Mouse (Mus musculus): ENCODE results near the gene Rcsd1. TPM values are rescaled to one million over a fixed set of nuclear protein-coding genes. Genes with fewer than 3 reads are reported as not detected.
A peak's percentile ranks its signal among the peaks of the same experiment; 100 is the strongest.

The Rcsd1 gene
- total RNA-seq, 2 experiments from 2014 or later: 89.6 to 103 TPM

DNA sequence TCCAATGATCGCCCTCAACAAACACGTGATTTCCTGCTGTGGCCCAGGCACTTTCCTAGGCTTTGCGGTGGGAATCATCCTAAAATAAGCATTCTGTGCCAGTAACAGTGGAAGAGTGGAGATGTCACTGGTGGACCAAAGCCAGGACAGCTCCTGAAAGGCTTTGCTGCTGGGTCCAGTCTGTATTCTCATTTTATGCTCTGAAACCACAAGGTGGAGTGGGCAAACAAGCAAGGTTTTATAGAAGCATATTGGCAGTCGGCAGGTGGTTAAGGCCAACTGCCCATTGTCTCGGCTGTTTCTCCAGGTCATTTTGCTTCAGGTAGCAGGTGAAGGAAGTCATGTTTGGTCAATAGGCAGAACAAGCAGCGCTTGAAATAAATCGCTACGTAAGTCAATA, 78.4 kb downstream of the Rcsd1 start:
- DNase-seq (ENCODE audit: low spot score): no peak

- no peak for DNase-seq (ENCODE audit: low spot score)
Observed at GRCm38 (mm10) chr1:165629975-165630374, 79.6 kb downstream of the Rcsd1 start.

DNA sequence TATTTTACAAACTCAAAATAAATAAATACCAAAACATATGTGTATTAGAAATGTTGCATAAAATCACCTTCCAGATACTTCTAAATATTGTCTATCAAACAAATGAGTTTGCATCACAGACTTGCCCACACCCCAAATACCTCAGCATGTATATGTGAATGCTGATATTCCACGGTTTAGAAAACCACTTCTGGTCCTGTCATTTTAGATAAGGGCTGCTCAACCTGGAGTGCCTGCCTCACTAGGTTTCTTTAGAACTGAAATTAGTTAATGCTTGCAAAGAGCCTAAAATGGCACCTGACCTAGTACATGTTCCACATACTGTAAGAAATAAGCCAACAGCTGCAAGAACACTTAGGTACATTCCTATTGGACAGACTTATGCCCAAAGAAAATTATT, 81.0 kb downstream of the Rcsd1 start:
- DNase-seq (ENCODE audit: low spot score): no peak

DNA sequence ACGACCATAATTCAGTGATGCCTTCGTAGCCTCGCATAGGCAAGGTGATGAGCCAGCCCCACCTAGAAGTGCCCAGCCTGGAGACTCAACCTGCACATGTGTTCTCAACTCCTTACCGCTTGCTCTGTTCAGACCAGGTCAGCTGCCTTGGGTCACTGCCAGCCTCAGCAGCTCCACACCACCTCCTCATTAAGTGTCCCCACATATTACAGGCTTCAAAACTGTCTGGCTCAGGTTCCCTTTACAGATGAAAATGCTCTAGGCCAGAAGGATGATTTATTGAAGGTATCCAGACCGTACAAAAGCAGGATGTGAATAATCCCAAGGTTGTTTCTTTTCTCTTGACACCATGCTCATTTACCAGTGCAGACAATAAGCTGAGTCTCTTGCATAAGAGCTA, 83.7 kb downstream of the Rcsd1 start:
- no peak for DNase-seq (ENCODE audit: low spot score)

- no peak for DNase-seq (ENCODE audit: low spot score)
Observed at GRCm38 (mm10) chr1:165625058-165625457, 84.5 kb downstream of the Rcsd1 start.

- DNase-seq (ENCODE audit: low spot score): peak; percentile 84
Observed at GRCm38 (mm10) chr1:165618201-165618624, 91.3 kb downstream of the Rcsd1 start.

GRCm38 (mm10) chr1:165617166-165617891, 92.2 kb downstream of the Rcsd1 start:
- DNase-seq (ENCODE audit: low spot score): no peak

DNA sequence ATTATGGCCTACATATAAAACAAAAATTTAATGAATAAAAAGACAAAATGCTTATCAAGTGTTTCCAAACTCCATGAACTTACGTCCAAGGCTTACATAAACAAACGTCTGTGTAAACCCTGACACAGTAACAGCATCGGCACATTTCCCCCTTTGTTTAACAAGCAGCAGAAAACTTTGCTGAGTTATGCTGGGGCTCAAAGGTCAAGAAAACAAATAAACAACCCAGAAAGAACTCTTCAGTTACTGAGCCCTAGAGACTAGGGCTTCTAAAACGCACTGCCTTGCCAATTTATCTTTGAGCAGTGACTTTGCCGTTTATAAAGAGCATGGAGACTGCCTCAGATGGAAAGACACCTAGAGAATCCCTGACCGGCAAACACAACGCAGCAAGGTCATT, 92.9 kb downstream of the Rcsd1 start:
- DNase-seq (ENCODE audit: low spot score): no peak

- DNase-seq (ENCODE audit: low spot score): no peak
Observed at GRCm38 (mm10) chr1:165614793-165615192, 94.8 kb downstream of the Rcsd1 start.

DNA sequence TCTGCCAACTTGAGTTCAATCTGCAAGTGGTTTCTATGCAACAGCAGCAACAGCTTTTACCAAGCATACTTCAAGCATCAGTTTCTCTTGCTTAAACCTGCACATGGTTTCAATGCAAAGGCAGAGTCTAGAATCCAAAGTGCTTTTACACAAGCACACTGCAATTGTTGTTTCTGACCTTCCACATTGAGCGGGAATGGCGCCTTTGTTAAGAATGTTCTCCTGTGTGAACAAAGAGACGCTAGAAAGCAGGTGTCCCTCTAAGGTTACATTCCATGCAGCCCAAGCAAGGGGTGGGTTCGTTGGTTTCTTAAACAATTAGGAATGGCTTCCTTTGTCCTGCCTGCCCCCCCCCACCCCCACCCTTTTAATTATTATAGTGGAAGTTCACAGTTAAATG, 95.6 kb downstream of the Rcsd1 start:
- DNase-seq (ENCODE audit: low spot score): no peak

GRCm38 (mm10) chr1:165612714-165613113, 96.8 kb downstream of the Rcsd1 start:
- no peak for DNase-seq (ENCODE audit: low spot score)

- no peak for DNase-seq (ENCODE audit: low spot score)
Observed at GRCm38 (mm10) chr1:165610321-165610999, 99.1 kb downstream of the Rcsd1 start.

DNA sequence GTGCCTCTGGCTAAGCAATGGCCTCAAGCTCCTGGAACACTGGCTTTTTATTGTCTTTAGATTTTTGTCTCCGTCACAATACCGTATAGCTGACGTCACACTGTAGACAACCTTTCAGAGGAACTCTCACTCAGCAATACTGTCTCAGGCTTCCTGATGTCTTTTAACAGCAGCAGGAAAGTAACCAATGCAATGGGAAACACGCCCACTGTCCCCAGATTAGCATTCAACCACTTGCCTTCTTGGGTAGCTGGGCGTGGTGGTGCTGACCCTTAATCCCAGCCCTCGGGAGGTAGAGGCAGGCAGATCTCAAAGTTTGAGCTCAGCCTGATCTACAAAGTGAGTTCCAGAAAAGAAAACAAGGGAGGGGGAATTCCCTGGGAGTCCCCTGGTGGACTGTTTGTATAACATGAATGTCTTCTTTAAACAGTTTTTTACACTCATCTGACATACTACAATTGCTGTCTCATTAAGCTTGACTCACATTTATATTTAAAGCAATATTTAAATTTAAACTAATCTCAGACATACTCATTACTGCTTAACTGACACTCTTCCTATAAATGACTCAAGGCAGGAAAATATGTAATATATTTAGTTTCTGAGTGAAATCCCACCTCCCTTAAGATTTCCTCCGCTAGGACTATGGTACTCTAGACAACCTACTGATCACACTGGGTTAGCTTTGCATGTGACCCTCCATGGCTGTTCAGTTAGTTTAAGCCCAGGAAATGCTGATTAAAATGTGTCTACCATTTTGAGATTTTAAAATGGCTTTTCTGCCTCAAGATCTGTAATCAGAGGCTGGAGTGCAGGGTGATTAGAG, 99.8 kb downstream of the Rcsd1 start:
- no peak for DNase-seq (ENCODE audit: low spot score)

- no peak for DNase-seq (ENCODE audit: low spot score)
Observed at GRCm38 (mm10) chr1:165608904-165609303, 100.7 kb downstream of the Rcsd1 start.

GRCm38 (mm10) chr1:165605774-165606173, 103.8 kb downstream of the Rcsd1 start:
- DNase-seq (ENCODE audit: low spot score): peak; percentile 47

GRCm38 (mm10) chr1:165605108-165605507, 104.4 kb downstream of the Rcsd1 start:
- DNase-seq (ENCODE audit: low spot score): no peak

DNA sequence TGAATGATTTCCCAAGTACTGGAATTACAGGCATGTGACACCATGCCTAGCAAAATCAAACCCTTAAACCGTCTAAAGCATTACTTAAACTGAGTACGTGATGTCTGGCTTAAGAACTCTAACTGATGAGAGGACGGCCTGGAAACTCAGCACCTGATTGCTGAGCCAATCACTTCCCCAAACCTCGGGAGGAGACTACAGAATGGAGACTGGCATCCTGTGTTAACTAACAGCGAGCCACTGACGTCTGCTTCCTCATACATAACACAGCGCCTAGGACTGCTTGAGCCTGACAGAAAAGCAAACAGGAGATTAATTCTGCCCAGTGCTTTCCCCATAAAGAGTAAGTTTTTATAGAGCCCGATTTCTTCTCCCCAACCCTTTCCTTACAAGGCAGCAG, 105.4 kb downstream of the Rcsd1 start:
- no peak for DNase-seq (ENCODE audit: low spot score)

DNA sequence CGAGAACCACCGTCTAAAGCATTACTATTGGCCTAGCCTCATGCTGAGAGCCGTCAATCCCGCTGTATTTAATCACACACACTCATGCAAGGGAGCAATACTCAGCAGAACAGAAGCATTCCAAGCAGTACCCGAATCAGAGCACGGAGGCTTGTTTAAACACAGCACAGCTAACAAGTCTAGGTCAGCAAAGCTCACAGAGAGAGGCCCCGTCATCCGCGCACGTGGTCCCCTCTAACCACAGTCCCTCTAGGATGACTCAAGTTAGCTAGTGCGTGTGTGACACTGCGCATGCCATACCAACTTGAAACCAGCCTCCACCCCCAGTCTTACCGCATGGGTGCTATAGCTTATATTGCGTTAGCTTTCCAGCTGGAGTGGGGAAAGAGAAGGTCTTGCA, 106.3 kb downstream of the Rcsd1 start:
- DNase-seq (ENCODE audit: low spot score): no peak

DNA sequence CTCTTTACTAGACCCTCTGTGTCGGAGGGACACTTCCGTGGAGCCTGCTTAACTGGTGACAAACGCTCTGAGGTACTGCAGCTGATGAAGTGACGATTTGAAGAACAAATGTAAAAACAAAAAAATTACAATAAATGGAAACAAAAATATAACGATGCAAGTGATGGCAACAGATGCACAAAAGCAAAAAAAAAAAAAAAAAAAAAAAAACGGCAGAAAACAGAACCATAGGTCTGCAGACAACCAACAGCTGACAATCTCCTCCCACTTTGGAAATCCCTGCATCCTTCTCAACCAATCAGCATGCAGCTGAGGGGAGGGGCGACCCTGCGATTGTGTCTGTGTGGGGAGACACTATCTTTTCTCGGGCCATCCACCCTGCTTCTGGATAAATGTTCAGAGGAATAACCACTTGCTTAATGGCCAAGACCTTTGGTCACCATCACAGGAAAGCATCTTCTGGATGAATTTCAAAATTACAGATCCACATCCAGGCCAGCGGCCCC, 107.7 kb downstream of the Rcsd1 start:
- DNase-seq (ENCODE audit: low spot score): no peak
